ENCODE assay signal across 14 mouse cellular contexts in genomic region chr7:82192512-82192911, GRCm38 (mm10).
"Had no signal": no experiment of that assay in that cellular context is flagged by ENCODE, and none has a peak within 500 bp of the region (broad histone marks: within the 10 kb centered on the region; RNA-seq: fewer than 3 reads in every experiment).

No protein-coding gene starts in this region.

- H3K4me2 ChIP-seq: limb, embryonic 12.5 days; liver, embryonic 13.5 days; midbrain, embryonic 13.5 days had no signal

- H3K4me1 ChIP-seq: limb, embryonic 12.5 days; liver, embryonic 13.5 days; midbrain, embryonic 13.5 days had no signal

- ATAC-seq: intestine, postnatal 0 days; liver, postnatal 0 days; lung, postnatal 0 days; midbrain, embryonic 13.5 days had no signal

- H3K9ac ChIP-seq: limb, embryonic 12.5 days; liver, embryonic 13.5 days; liver, postnatal 0 days; midbrain, embryonic 13.5 days had no signal

- H3K4me3 ChIP-seq: limb, embryonic 12.5 days; liver, embryonic 13.5 days; midbrain, embryonic 13.5 days had no signal

- H3K27ac ChIP-seq: limb, embryonic 12.5 days; liver, embryonic 13.5 days; midbrain, embryonic 13.5 days had no signal

- H3K36me3 ChIP-seq: limb, embryonic 12.5 days; liver, embryonic 13.5 days; midbrain, embryonic 13.5 days had no signal

- H3K27me3 ChIP-seq: limb, embryonic 12.5 days; liver, embryonic 13.5 days; midbrain, embryonic 13.5 days had no signal

- H3K9me3 ChIP-seq: limb, embryonic 12.5 days; liver, embryonic 13.5 days; midbrain, embryonic 13.5 days had no signal

- DNase-seq: kidney, adult 8-10 months; kidney, postnatal 36 days; layer of hippocampus, adult 9-11 months; layer of hippocampus, postnatal 36 days; liver; liver, embryonic 13.5 days; liver, postnatal 0 days; lung, postnatal 36 days; right cerebral cortex, postnatal 4 days; spleen, adult 18-20 months had no signal
